Mouse (Mus musculus): ENCODE data around the gene Samd9l.
A peak's percentile ranks its signal among the peaks of the same experiment; 100 is the strongest.
"Not testable (repeated sequence)": the region's sequence is repeated elsewhere in the genome, so short reads cannot be mapped to it uniquely, and the experiment has no call there.

The Samd9l gene

DNA sequence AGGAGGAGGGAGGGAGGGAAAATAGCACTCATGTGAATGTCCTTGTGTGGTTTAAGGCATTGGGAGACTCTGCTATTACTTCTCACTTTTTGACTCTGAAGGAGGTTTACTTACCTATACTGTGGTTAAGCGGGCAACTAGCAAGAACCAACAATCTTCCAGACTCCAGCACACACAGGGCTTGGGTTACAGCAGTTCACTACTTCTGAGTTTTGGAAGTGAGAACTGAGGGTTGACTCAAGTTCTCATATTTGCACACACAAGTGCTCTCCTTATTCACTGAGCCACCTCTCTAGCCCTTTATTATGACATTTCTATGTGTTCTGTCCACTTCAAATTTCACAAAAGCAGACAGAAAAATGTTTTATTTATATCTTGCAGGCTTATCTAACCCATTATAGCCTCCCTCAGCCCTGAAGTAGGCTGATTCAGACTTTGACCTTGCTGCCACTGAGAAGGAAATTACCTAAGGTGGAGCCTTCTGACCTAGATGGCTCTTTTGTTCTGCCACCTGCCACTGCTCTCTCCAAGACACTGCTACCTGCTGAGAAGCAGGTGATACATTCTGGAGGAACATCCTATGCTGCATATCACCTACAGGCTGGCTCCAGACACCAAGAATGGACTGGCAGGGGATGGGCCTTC, 55.6 kb downstream of the Samd9l start:
- peak; percentile 18 for DNase-seq (ENCODE audit: low read depth)

GRCm38 (mm10) chr6:3341479-3341878, 57.9 kb downstream of the Samd9l start:
- DNase-seq (ENCODE audit: low read depth) = peak; percentile 34

DNA sequence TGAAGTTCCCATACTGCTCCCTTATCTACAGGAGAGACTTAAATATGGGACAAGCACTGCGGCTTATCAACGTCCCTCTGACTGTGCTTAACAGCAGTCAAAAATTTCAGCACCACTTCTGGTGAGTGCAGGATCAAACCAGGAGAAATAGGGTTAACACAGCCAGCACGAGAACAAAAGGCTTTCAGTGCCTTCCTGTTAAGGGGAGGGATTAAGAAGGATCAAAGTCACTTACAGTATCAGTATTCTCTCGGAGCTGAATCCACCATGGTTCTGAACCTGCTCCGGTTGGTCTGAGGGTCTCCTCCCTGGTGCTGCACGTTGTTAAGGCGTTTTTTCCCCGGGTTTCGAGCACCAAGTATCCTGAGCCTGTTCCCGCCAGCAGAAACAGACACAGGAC, 58.4 kb downstream of the Samd9l start:
- peak; percentile 27 for DNase-seq (ENCODE audit: low read depth)

DNA sequence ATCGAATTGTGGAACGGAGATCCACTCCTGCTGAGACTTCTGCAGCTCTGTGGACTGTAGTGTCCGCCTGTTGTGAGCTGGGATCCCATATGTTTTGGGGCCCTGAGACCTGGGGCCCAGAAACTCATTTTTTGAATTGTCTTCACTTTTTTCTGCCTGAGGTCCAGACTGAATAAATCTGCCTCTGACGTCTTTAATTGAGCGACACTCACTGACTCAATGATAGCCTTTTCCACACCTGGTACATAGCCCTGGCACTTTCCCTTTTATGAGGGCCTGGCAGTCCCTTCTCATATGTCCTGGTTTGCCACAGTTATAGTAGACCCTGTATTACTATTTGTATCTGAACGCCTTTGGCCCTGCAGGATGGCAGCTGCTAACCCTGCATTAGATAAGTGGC, 60.2 kb downstream of the Samd9l start:
- DNase-seq (ENCODE audit: low read depth) = not testable (repeated sequence)

All from induced T-regulatory cell, adult 2 months (primary cell).